Mouse (Mus musculus): ENCODE data around the gene Spock2. TPM values are rescaled to one million over a fixed set of nuclear protein-coding genes. Genes with fewer than 3 reads are reported as not detected.
"Not testable (repeated sequence)": the region's sequence is repeated elsewhere in the genome, so short reads cannot be mapped to it uniquely, and the experiment has no call there.

Spock2 gene
- polyA plus RNA-seq, 1 experiment from 2014 or later, result 8.6 TPM

GRCm38 (mm10) chr10:60134201-60134600, 28.2 kb downstream of the Spock2 start:
- Histone ChIP-seq H3K9me3 (no peaks in the 10 kb centered on the region), H3K36me3 (replicated peaks) (no peaks in the 10 kb centered on the region), H3K27ac (replicated peaks) (peak overlapping the region; percentile 36), H3K4me1 (peaks cover 20% of the 10 kb centered on the region), H3K4me3 (no peak overlapping the region), H3K27me3 (replicated peaks; ENCODE audit: low read depth, poor library complexity, severe bottlenecking) (no peaks in the 10 kb centered on the region)
- no peak for DNase-seq (ENCODE audit: low spot score)
- 53% methylated on average over 9 of the region's 9 CpGs for WGBS

- H3K4me3 ChIP-seq; DNase-seq (ENCODE audit: low spot score); H3K36me3 ChIP-seq (replicated peaks); H3K27ac ChIP-seq (replicated peaks); H3K27me3 ChIP-seq (replicated peaks; ENCODE audit: low read depth, poor library complexity, severe bottlenecking); H3K9me3 ChIP-seq: not testable (repeated sequence)
- peaks cover 20% of the 10 kb centered on the region for H3K4me1 ChIP-seq
- 48% methylated on average over 1 of the region's 1 CpGs for WGBS
These were observed 30.0 kb downstream of the Spock2 start for GRCm38 (mm10) chr10:60136010-60136409.

DNA sequence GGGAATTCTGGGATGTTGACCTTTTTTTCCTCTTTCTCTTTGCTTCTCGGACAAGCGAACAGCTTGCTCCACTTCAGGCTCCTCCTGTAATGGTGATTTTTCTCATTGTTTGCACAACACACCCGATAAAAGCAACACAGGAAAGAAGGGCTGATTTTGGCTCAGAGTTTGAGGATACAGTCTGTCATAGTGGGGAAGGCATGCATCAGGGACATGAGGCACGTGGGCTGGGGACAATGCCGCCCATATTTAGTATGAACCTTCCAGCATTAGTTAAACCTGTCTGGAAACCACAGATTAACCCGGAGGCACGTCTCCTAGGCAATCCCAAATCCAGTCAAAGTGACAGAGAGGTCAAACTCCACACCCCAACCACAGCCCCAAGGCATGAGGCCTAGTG, 30.9 kb downstream of the Spock2 start:
- no peak for DNase-seq (ENCODE audit: low spot score)
- Histone ChIP-seq H3K27ac (replicated peaks) (no peak overlapping the region), H3K27me3 (replicated peaks; ENCODE audit: low read depth, poor library complexity, severe bottlenecking) (no peaks in the 10 kb centered on the region), H3K36me3 (replicated peaks) (no peaks in the 10 kb centered on the region), H3K4me1 (peaks cover 20% of the 10 kb centered on the region), H3K9me3 (no peaks in the 10 kb centered on the region), H3K4me3 (no peak overlapping the region)
- 79% methylated on average over 7 of the region's 7 CpGs for WGBS

DNA sequence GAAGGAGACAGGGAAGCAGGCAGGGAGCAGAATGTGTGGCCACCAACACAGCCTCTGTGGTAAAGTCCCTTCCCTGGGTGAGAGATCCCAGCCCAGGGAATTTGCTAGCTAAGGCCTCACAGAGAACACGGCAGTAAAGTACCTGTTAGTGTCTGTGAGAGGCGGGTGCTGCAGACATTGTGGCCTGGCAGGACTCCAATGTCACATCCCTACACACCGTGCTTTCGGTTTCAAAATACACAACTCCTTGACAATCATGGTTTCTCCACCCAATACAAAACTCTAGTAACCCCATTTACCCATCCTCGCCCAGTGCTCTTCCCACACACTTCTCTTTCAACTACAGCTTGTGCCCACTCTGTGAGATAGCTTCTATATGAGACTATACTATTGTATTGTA, 32.7 kb downstream of the Spock2 start:
- H3K27me3 ChIP-seq (replicated peaks; ENCODE audit: low read depth, poor library complexity, severe bottlenecking), result no peaks in the 10 kb centered on the region
- no peak overlapping the region for H3K27ac ChIP-seq (replicated peaks)
- no peak overlapping the region for H3K4me3 ChIP-seq
- no peaks in the 10 kb centered on the region for H3K9me3 ChIP-seq
- no peaks in the 10 kb centered on the region for H3K36me3 ChIP-seq (replicated peaks)
- H3K4me1 ChIP-seq, result peaks cover 9% of the 10 kb centered on the region
- no peak for DNase-seq (ENCODE audit: low spot score)
- 92% methylated on average over 5 of the region's 5 CpGs for WGBS

DNA sequence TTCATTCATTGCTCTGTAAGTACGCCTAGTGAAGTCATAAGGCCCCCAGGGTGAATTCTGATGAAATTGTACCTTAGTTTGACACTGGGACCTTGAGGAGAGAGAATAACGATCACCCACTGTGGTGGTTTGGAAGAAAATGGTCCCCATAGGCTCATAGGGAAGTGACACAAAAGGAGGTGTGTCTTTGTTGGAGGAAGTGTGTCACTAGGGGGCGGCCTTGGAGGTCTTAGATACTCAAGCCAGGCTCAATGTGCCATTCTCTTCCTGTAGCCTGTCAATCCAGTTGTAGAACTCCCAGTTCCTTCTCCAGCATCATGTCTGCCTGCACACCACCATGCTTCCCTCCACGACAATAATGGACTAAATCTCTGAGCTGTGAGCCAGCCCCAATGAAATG, 34.7 kb downstream of the Spock2 start:
- 87% methylated on average over 4 of the region's 4 CpGs for WGBS
- H3K36me3 ChIP-seq (replicated peaks), result no peaks in the 10 kb centered on the region
- H3K27ac ChIP-seq (replicated peaks), result no peak overlapping the region
- H3K4me1 ChIP-seq, result no peaks in the 10 kb centered on the region
- no peak for DNase-seq (ENCODE audit: low spot score)
- no peaks in the 10 kb centered on the region for H3K9me3 ChIP-seq
- H3K27me3 ChIP-seq (replicated peaks; ENCODE audit: low read depth, poor library complexity, severe bottlenecking), result no peaks in the 10 kb centered on the region
- H3K4me3 ChIP-seq, result no peak overlapping the region

DNA sequence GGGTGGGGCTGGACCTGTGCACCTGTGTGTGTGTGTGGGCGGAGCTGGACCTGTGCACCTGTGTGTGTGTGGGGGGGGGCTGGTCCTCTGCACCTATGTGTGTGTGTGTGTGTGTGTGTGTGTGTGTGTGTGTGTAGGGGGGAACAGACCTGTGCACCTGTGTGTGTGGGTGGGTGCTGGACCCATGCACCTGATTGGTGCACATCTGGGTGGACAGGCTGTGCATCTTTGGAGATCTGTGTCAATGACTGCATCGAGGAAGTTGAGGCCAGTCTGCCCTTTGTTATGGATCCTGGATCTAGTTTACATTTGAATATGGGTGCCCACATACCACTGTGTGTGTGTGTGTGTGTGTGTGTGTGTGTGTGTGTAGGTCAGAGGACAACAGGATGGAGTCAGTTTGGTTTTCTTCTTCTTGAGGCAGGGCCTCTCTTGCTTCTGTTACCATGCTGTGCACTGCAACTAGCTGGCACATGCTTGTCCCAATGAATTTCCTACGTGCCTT, 35.7 kb downstream of the Spock2 start:
- 87% methylated on average over 3 of the region's 3 CpGs for WGBS
- no peak for DNase-seq (ENCODE audit: low spot score)
- Histone ChIP-seq H3K27me3 (replicated peaks; ENCODE audit: low read depth, poor library complexity, severe bottlenecking) (no peaks in the 10 kb centered on the region), H3K27ac (replicated peaks) (no peak overlapping the region), H3K36me3 (replicated peaks) (no peaks in the 10 kb centered on the region), H3K4me3 (no peak overlapping the region), H3K4me1 (0 out of 2 replicates have a peak, but pooled peaks cover 2% of the 10 kb centered on the region), H3K9me3 (no peaks in the 10 kb centered on the region)

DNA sequence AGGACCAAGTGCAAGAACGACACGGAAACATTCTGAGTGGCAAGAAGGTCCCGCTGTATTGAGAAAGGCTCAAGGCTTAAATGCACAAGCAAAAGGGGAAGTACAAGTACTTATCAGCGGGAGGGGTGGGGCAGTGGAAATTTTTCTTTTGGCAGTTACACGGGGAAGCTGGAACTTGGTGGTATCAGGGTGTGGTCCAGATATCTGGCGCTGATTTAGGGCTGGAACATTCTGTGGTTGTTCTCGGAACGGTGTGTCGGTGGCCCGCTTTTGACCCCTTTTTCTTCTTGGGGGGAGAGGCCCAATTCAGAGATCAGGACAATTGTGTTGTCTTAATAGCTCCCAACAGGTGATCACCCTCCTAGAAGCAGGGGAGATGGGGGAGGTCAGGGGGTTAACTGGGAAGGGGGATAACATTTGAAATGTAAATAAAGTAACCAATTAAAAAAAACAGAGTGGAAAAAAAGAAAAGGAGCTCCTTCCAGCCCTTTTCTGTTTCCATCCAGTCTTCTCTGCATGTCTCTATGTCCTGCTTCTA, 41.6 kb downstream of the Spock2 start:
- H3K9me3 ChIP-seq; H3K36me3 ChIP-seq (replicated peaks); DNase-seq (ENCODE audit: low spot score); H3K27ac ChIP-seq (replicated peaks); H3K4me3 ChIP-seq; H3K27me3 ChIP-seq (replicated peaks; ENCODE audit: low read depth, poor library complexity, severe bottlenecking): not testable (repeated sequence)
- peaks cover 12% of the 10 kb centered on the region for H3K4me1 ChIP-seq
- WGBS, result 69% methylated on average over 10 of the region's 10 CpGs

DNA sequence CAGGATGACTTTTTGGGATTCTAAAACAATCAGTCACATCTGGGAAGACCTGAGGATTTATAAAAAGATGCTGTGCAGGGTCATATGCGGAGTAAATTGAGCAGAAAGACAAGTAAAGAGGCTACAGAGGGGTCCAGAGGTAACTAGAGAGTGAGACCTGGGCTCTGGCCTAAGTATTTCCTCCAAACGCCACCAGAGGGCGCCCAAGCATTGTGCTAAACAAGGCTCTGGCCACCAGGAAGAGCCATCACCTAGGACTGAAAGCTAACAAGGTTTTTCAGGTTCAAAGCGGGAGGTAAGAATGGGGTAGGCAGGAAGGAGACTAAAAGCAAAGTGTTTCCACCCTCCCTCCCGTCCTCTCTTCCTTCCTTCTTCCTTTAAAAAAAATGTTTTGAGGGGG, 42.1 kb downstream of the Spock2 start:
- no peaks in the 10 kb centered on the region for H3K36me3 ChIP-seq (replicated peaks)
- no peaks in the 10 kb centered on the region for H3K9me3 ChIP-seq
- H3K27ac ChIP-seq (replicated peaks), result no peak overlapping the region
- peaks cover 12% of the 10 kb centered on the region for H3K4me1 ChIP-seq
- no peak overlapping the region for H3K4me3 ChIP-seq
- DNase-seq (ENCODE audit: low spot score), result peak; percentile 85
- WGBS, result 4% methylated on average over 5 of the region's 5 CpGs
- no peaks in the 10 kb centered on the region for H3K27me3 ChIP-seq (replicated peaks; ENCODE audit: low read depth, poor library complexity, severe bottlenecking)

DNA sequence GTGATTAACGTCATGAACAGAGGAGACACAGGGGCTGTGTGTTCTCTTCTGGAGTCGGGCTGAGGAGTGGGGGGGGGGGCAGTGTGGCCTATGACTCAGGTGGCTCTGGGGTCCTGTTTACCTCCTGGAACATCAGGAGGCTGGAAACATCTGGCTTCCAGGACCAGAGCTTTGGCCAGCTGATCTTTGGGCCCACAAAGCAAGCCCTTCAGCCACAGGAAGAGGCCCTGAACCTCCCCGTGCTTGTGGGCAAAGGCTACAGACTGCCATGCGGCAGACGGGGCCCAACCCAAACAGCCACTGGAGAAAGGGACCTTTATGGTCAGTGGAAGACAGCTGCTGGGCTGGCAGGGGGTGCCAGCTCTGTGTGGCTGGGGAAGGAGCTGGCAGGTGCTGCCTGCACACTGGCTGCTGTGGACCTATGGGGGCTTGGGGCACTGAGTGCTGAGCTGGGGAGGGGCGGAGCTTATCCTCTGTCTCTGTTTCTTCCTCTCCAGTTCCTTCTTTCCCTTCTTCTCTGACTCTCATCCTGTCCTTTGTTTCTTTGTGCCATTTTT, 45.2 kb downstream of the Spock2 start:
- DNase-seq (ENCODE audit: low spot score), result no peak
- 0 out of 2 replicates have a peak overlapping the region, but pooled peaks have one; percentile 19 for H3K27ac ChIP-seq (replicated peaks)
- no peak overlapping the region for H3K4me3 ChIP-seq
- H3K27me3 ChIP-seq (replicated peaks; ENCODE audit: low read depth, poor library complexity, severe bottlenecking), result no peaks in the 10 kb centered on the region
- H3K4me1 ChIP-seq, result peaks cover 12% of the 10 kb centered on the region
- H3K9me3 ChIP-seq, result no peaks in the 10 kb centered on the region
- 65% methylated on average over 6 of the region's 6 CpGs for WGBS
- H3K36me3 ChIP-seq (replicated peaks), result no peaks in the 10 kb centered on the region

DNA sequence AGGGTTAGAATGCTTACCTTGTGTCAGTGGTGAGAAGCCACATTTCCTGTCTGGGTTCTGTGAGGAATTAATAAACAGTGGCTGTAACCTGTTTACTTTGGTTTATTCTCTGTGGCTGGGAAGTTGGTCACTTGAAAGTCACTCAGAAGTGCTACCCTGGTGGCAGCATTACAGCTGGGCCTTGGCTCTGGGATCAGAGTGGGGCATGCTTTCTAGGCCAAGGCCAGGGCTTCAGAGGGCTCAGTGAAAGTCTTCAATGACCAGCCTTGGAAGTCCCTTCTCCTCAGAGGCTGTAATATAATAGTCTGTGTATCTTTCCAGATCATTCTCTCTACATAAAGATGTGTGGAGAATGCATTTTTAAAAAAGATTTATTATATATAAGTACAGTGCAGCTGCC, 50.0 kb downstream of the Spock2 start:
- H3K27me3 ChIP-seq (replicated peaks; ENCODE audit: low read depth, poor library complexity, severe bottlenecking), result no peaks in the 10 kb centered on the region
- no peaks in the 10 kb centered on the region for H3K36me3 ChIP-seq (replicated peaks)
- no peaks in the 10 kb centered on the region for H3K9me3 ChIP-seq
- no peak overlapping the region for H3K4me3 ChIP-seq
- no peak overlapping the region for H3K27ac ChIP-seq (replicated peaks)
- H3K4me1 ChIP-seq, result peaks cover 4% of the 10 kb centered on the region
- DNase-seq (ENCODE audit: low spot score), result no peak

- 88% methylated on average over 3 of the region's 3 CpGs for WGBS
- H3K27me3 ChIP-seq (replicated peaks; ENCODE audit: low read depth, poor library complexity, severe bottlenecking), result no peaks in the 10 kb centered on the region
- H3K36me3 ChIP-seq (replicated peaks), result no peaks in the 10 kb centered on the region
- no peak for DNase-seq (ENCODE audit: low spot score)
- H3K9me3 ChIP-seq, result no peaks in the 10 kb centered on the region
- peaks cover 3% of the 10 kb centered on the region; the same call in 1 of the 2 replicates for H3K4me1 ChIP-seq
- no peak overlapping the region for H3K27ac ChIP-seq (replicated peaks)
- no peak overlapping the region for H3K4me3 ChIP-seq
These were observed 52.1 kb downstream of the Spock2 start for GRCm38 (mm10) chr10:60158144-60158543.

- WGBS, result 79% methylated on average over 3 of the region's 3 CpGs
- peaks cover 10% of the 10 kb centered on the region; the same call in 1 of the 2 replicates for H3K4me1 ChIP-seq
- not testable (repeated sequence) for H3K27ac ChIP-seq (replicated peaks); H3K27me3 ChIP-seq (replicated peaks; ENCODE audit: low read depth, poor library complexity, severe bottlenecking); H3K9me3 ChIP-seq; H3K36me3 ChIP-seq (replicated peaks); H3K4me3 ChIP-seq; DNase-seq (ENCODE audit: low spot score)
These were observed 55.4 kb downstream of the Spock2 start for GRCm38 (mm10) chr10:60161397-60161796.

DNA sequence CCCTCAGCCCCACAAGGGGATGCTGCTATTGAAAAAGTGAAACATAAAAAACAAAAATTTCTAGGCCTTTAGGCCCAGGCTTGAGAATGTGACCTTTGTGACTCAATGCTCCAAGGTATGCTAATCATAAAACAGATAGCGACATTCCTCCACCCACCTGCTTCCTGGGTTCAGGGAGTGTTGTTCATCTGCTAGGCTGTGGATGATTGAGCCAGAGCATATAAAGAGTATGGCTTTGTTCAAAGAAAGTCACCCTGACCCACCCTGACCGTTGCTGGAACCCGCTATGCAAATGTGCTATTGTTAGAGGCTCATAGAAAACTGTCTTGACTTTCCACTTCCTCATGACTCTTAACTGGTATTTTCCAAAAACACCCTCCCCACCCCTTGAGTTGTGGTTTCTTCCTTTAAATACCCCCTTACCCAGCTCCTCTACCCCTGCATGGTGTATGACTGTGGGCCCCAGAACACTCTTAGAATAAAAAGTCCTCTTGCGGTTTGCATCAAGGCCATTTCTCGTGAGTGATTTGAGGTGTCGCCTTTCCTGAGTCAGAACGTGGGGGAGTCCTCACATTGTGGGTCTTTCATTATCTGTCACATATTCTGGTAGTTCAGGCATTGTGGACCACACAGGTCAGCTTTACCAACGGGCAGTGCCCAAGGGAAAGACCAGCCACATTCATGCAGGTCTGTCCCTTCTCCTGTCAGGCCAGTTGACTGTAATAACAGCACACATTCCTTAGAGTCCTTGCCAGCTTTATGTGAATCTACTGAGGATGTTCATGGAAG, 56.4 kb downstream of the Spock2 start:
- not testable (repeated sequence) for H3K27ac ChIP-seq (replicated peaks); DNase-seq (ENCODE audit: low spot score); H3K9me3 ChIP-seq; H3K27me3 ChIP-seq (replicated peaks; ENCODE audit: low read depth, poor library complexity, severe bottlenecking); H3K4me3 ChIP-seq; H3K36me3 ChIP-seq (replicated peaks)
- WGBS, result 88% methylated on average over 8 of the region's 8 CpGs
- H3K4me1 ChIP-seq, result peaks cover 10% of the 10 kb centered on the region; the same call in 1 of the 2 replicates

Measured in embryonic facial prominence, embryonic 10.5 days (tissue).